Mouse (Mus musculus) lung, postnatal 0 days (tissue): ENCODE measurements around the gene Olfr905. TPM values are rescaled to one million over a fixed set of nuclear protein-coding genes. Genes with fewer than 3 reads are reported as not detected.

Experiments
- ATAC-seq: fragments of 200-750 bp; cut with Nextera tagmentation; 2 replicates; pipeline ENCODE4 v1.8.0; 2017; ENCODE audit warnings: moderate library complexity
- DNase-seq: peaks from one replicate; pipeline ENCODE4 v3.0.0-alpha.2; 2016; ENCODE audit warnings: low spot score
- H3K27ac ChIP-seq: fragments of 300-500 bp; sonication (generic); 2 replicates; pipeline ENCODE4 v1.5.1; 2014; ENCODE audit warnings: antibody characterized with exemption, mild to moderate bottlenecking, low read length, mixed read lengths
- H3K27me3 ChIP-seq: fragments of 300-500 bp; sonication (generic); replicated peaks from 2 replicates; pipeline ENCODE4 v1.6.1; 2014; ENCODE audit warnings: low read length, mixed read lengths; ENCODE audit not compliant: insufficient read depth
- H3K36me3 ChIP-seq: fragments of 300-500 bp; sonication (generic); 2 replicates; pipeline ENCODE4 v1.6.1; 2014; ENCODE audit warnings: low read length, mixed read lengths; ENCODE audit not compliant: insufficient read depth
- H3K4me1 ChIP-seq: fragments of 300-500 bp; sonication (generic); 2 replicates; pipeline ENCODE4 v1.6.1; 2014; ENCODE audit warnings: antibody characterized with exemption, low read depth, low read length, mixed read lengths; ENCODE audit not compliant: insufficient read depth
- H3K4me2 ChIP-seq: fragments of 300-500 bp; sonication (generic); replicated peaks from 2 replicates; pipeline ENCODE4 v1.6.1; 2014; ENCODE audit warnings: low read depth, mild to moderate bottlenecking, low read length, moderate library complexity, mixed read lengths
- H3K4me3 ChIP-seq: fragments of 300-500 bp; sonication (generic); 2 replicates; pipeline ENCODE4 v1.5.1; 2014; ENCODE audit warnings: low read depth, low read length
- H3K9ac ChIP-seq: fragments of 300-500 bp; sonication (generic); replicated peaks from 2 replicates; pipeline ENCODE4 v1.6.1; 2014; ENCODE audit warnings: low read depth, mild to moderate bottlenecking
- H3K9me3 ChIP-seq: fragments of 300-500 bp; sonication (generic); 2 replicates; pipeline ENCODE4 v1.6.1; 2016; ENCODE audit warnings: low read length, mixed read lengths
- CTCF ChIP-seq: IDR thresholded peaks from 2 replicates; pipeline ENCODE4 v1.5.1; 2016; ENCODE audit warnings: antibody characterized with exemption, mild to moderate bottlenecking
- EP300 ChIP-seq: IDR thresholded peaks from 2 replicates; pipeline ENCODE4 v1.6.1; 2016; ENCODE audit warnings: antibody characterized with exemption, mild to moderate bottlenecking, control low read depth
- WGBS: fragments of 180-500 bp; shearing (Covaris S2); extraction: QIAGEN DNeasy Blood & Tissue Kit; methylation state at CpG from one replicate; pipeline ENCODE4 v1.1.7; 2014; 5-methylcytosine and 5-hydroxymethylcytosine counted together
- polyA plus RNA-seq: library from polyadenylated mRNA; unstranded; fragments of >200 nt; fragmentation: Nextera tagmentation; extraction: Ambion mirVana; gene quantifications from 2 replicates; pipeline ENCODE4 v1.2.1, GENCODE M21; 2015

Olfr905 gene
- polyA plus RNA-seq, 1 experiment from 2014 or later: not detected

DNA sequence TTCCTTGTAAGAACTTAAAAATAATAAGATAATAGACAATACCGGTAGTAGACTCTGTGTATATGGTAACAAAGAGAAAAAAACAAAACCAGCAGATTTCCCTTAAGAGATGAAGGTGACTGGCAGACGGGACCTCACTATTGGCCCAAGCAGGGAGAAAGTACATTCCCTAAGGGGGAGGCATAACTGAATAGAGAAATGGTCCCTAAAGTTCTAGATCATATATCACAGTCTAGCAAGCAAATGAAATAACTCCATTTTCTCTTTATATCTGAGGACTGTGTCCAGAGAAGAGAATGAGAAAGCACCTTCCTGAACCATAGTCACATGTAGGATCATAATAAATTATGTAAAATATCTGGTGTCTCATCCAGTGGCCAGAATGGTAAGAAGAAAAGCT is 24.6 kb downstream of the Olfr905 start, which contains the start of gene Olfr907:
TSS of gene Olfr907 (plus strand) at position 301 of the 400 bp plus-strand sequence.
- no peak for DNase-seq

GRCm38 (mm10) chr9:38512353-38512752 is 41.4 kb downstream of the Olfr905 start:
- no peak overlapping the region for H3K4me3 ChIP-seq
- DNase-seq: no peak
- no peak overlapping the region for H3K4me2 ChIP-seq
- H3K9ac ChIP-seq: no peak overlapping the region
- no peaks in the 10 kb centered on the region for H3K36me3 ChIP-seq
- no peak for ATAC-seq
- no peaks in the 10 kb centered on the region for H3K27me3 ChIP-seq
- no peaks in the 10 kb centered on the region for H3K9me3 ChIP-seq
- no peak overlapping the region for H3K27ac ChIP-seq
- TF ChIP-seq EP300: no peak
- no peak for TF ChIP-seq CTCF
- 51% methylated on average over 2 of the region's 2 CpGs for WGBS
- H3K4me1 ChIP-seq: no peaks in the 10 kb centered on the region

More for the DNA sequence above, 24.6 kb downstream of the Olfr905 start, which contains the start of gene Olfr907:
- Histone ChIP-seq H3K4me2 (no peak within 1 kb of the TSS), H3K27me3 (no peaks in the 10 kb centered on the region), H3K4me3 (no peak within 1 kb of the TSS), H3K9me3 (no peaks in the 10 kb centered on the region), H3K9ac (no peak within 1 kb of the TSS), H3K36me3 (no peaks in the 10 kb centered on the region), H3K4me1 (no peaks in the 10 kb centered on the region), H3K27ac (no peak within 1 kb of the TSS)
- WGBS: 72% methylated on average over 2 of the region's 2 CpGs
- ATAC-seq: no peak
- no peak for TF ChIP-seq CTCF

DNA sequence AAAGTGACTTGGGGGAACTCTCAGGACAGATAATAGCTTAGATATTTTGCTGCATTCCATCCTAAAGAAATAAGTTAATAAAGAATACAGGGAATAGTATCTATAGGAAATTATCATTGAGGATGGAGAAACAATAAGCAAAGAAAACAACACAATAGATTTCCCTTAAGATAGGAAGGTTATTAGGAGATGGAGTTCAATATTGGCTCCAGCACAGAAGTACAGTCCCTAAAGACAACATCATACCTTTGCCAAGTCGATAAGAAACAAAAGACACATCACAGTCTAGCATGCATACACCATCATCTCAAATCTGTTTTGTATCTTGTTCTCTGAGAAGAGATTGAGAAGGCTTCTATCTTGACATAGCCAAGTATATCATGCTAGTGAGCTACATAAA is 50.4 kb downstream of the Olfr905 start, which contains the start of gene Olfr911-ps1:
TSS of gene Olfr911-ps1 (plus strand) at position 301 of the 400 bp plus-strand sequence.
- ATAC-seq: no peak
- no peaks in the 10 kb centered on the region for H3K9me3 ChIP-seq

More for the DNA sequence above, 50.4 kb downstream of the Olfr905 start, which contains the start of gene Olfr911-ps1:
- 46% methylated on average over 1 of the region's 1 CpGs for WGBS
- no peak within 1 kb of the TSS for H3K4me2 ChIP-seq
- DNase-seq: no peak
- no peak within 1 kb of the TSS for H3K27ac ChIP-seq
- H3K36me3 ChIP-seq: no peaks in the 10 kb centered on the region
- H3K27me3 ChIP-seq: no peaks in the 10 kb centered on the region
- H3K4me3 ChIP-seq: no peak within 1 kb of the TSS
- no peaks in the 10 kb centered on the region for H3K4me1 ChIP-seq
- no peak within 1 kb of the TSS for H3K9ac ChIP-seq
- no peak for TF ChIP-seq EP300
- TF ChIP-seq CTCF: no peak

Other genes with a start within 250 kb of the Olfr905 start
- not detected in 2 replicates for gene Olfr143, start 218.3 kb upstream of the Olfr905 start, polyA plus RNA-seq
- gene Olfr895, start 203.3 kb upstream of the Olfr905 start, polyA plus RNA-seq: not detected in 2 replicates
- gene Olfr896-ps1, start 180.0 kb upstream of the Olfr905 start, polyA plus RNA-seq: not detected in 2 replicates
- gene Olfr25, start 142.0 kb upstream of the Olfr905 start, polyA plus RNA-seq: not detected in 2 replicates
- not detected in 2 replicates for gene Olfr898, start 122.7 kb upstream of the Olfr905 start, polyA plus RNA-seq
- gene Olfr250, start 104.2 kb upstream of the Olfr905 start, polyA plus RNA-seq: not detected in 2 replicates
- gene Olfr251, start 94.0 kb upstream of the Olfr905 start, polyA plus RNA-seq: not detected in 2 replicates
- gene Olfr147, start 69.4 kb upstream of the Olfr905 start, polyA plus RNA-seq: not detected in 2 replicates
- gene Olfr901, start 41.7 kb upstream of the Olfr905 start, polyA plus RNA-seq: not detected in 2 replicates
- gene Olfr902, start 23.5 kb upstream of the Olfr905 start, polyA plus RNA-seq: not detected in 2 replicates
- not detected in 2 replicates for gene Olfr904, start 8.0 kb upstream of the Olfr905 start, polyA plus RNA-seq
- not detected in 2 replicates for gene Olfr906, start 16.0 kb downstream of the Olfr905 start, polyA plus RNA-seq
- gene Olfr907, start 24.7 kb downstream of the Olfr905 start, polyA plus RNA-seq: not detected in 2 replicates
- not detected in 2 replicates for gene Olfr911-ps1, start 50.5 kb downstream of the Olfr905 start, polyA plus RNA-seq
- gene Olfr910, start 66.7 kb downstream of the Olfr905 start, polyA plus RNA-seq: not detected in 2 replicates
- gene Olfr912, start 109.1 kb downstream of the Olfr905 start, polyA plus RNA-seq: not detected in 2 replicates
- not detected in 2 replicates for gene Olfr913, start 121.7 kb downstream of the Olfr905 start, polyA plus RNA-seq
- not detected in 2 replicates for gene Olfr914, start 134.0 kb downstream of the Olfr905 start, polyA plus RNA-seq
- not detected in 2 replicates for gene Olfr916, start 188.8 kb downstream of the Olfr905 start, polyA plus RNA-seq
- gene Olfr917, start 194.7 kb downstream of the Olfr905 start, polyA plus RNA-seq: not detected in 2 replicates
- gene Olfr918, start 203.5 kb downstream of the Olfr905 start, polyA plus RNA-seq: not detected in 2 replicates
- gene Olfr919, start 232.6 kb downstream of the Olfr905 start, polyA plus RNA-seq: not detected in 2 replicates
- gene Vwa5a, start 247.2 kb downstream of the Olfr905 start, polyA plus RNA-seq: 30.3 and 34.9 TPM in 2 replicates